Mouse (Mus musculus) heart, postnatal 0 days (tissue): ENCODE results near the gene Wdr61. TPM values are rescaled to one million over a fixed set of nuclear protein-coding genes. Genes with fewer than 3 reads are reported as not detected.

ENCODE experiments used
- ATAC-seq: fragments of 200-750 bp; cut with Nextera tagmentation; 2 replicates; pipeline ENCODE4 v1.8.0; 2017; ENCODE audit warnings: low read depth, moderate number of reproducible peaks, moderate library complexity; ENCODE audit not compliant: insufficient read depth
- DNase-seq: peaks from one replicate; pipeline ENCODE4 v3.0.0-alpha.2; 2016; ENCODE audit warnings: low spot score
- H3K27ac ChIP-seq: fragments of 300-500 bp; sonication (generic); 2 replicates; pipeline ENCODE4 v1.5.1; 2014; ENCODE audit warnings: low read depth, mild to moderate bottlenecking
- H3K27me3 ChIP-seq: fragments of 300-500 bp; sonication (generic); 2 replicates; pipeline ENCODE4 v1.6.1; 2014; ENCODE audit warnings: low read length, mixed read lengths; ENCODE audit not compliant: control insufficient read depth, insufficient read depth
- H3K36me3 ChIP-seq: fragments of 300-500 bp; sonication (generic); replicated peaks from 2 replicates; pipeline ENCODE4 v1.6.1; 2014; ENCODE audit warnings: low read length, mixed read lengths; ENCODE audit not compliant: control insufficient read depth, insufficient read depth
- H3K4me1 ChIP-seq: fragments of 300-500 bp; sonication (generic); 2 replicates; pipeline ENCODE4 v1.6.1; 2014; ENCODE audit warnings: antibody characterized with exemption; ENCODE audit not compliant: control insufficient read depth, insufficient read depth
- H3K4me2 ChIP-seq: fragments of 300-500 bp; sonication (generic); 2 replicates; pipeline ENCODE4 v1.6.1; 2014; ENCODE audit warnings: low read depth, mild to moderate bottlenecking, low read length, moderate library complexity
- H3K4me3 ChIP-seq: fragments of 300-500 bp; sonication (generic); 2 replicates; pipeline ENCODE4 v1.5.1; 2014; ENCODE audit warnings: low read depth, low read length
- H3K9ac ChIP-seq: fragments of 300-500 bp; sonication (generic); replicated peaks from 2 replicates; pipeline ENCODE4 v1.6.1; 2014; ENCODE audit warnings: low read depth, low read length, mixed read lengths
- H3K9me3 ChIP-seq: fragments of 300-500 bp; sonication (generic); replicated peaks from 2 replicates; pipeline ENCODE4 v1.6.1; 2016; ENCODE audit warnings: low read length; ENCODE audit not compliant: control insufficient read depth
- CTCF ChIP-seq: IDR thresholded peaks from 2 replicates; pipeline ENCODE4 v1.5.1; 2016; ENCODE audit warnings: antibody characterized with exemption, control low read depth, low read depth
- EP300 ChIP-seq: IDR thresholded peaks from 2 replicates; pipeline ENCODE4 v1.6.1; 2016; ENCODE audit warnings: antibody characterized with exemption, low read depth
- WGBS: fragments of 180-500 bp; shearing (Covaris S2); extraction: QIAGEN DNeasy Blood & Tissue Kit; methylation state at CpG from one replicate; pipeline ENCODE4 v1.1.7; 2014; 5-methylcytosine and 5-hydroxymethylcytosine counted together
- microRNA-seq: library from miRNA; unstranded; fragments of <30 nt; microRNA quantifications from one replicate; pipeline ENCODE4, GENCODE M21; 2016
- polyA plus RNA-seq: library from polyadenylated mRNA; unstranded; fragments of >200 nt; fragmentation: Nextera tagmentation; extraction: Ambion mirVana; gene quantifications from 2 replicates; pipeline ENCODE4 v1.2.1, GENCODE M21; 2015
- total RNA-seq: library from RNA; depleted of rRNA; stranded (reverse); fragments of >200 nt; gene quantifications from 2 replicates; pipeline ENCODE4 v1.2.3, GENCODE M21; 2014; ENCODE audit warnings: low replicate concordance; rRNA removed

The Wdr61 gene
- total and polyA plus RNA-seq, 2 experiments from 2014 or later, result 65.5 to 92.2 TPM

GRCm38 (mm10) chr9:54673887-54674286 is 60.4 kb downstream of the Wdr61 start:
- H3K27me3 ChIP-seq, result no peaks in the 10 kb centered on the region
- no peak overlapping the region for H3K9ac ChIP-seq
- DNase-seq (no peak), ATAC-seq (no peak)
- no peaks in the 10 kb centered on the region for H3K36me3 ChIP-seq
- H3K4me2 ChIP-seq, result no peak overlapping the region
- no peaks in the 10 kb centered on the region for H3K4me1 ChIP-seq
- no peak overlapping the region for H3K4me3 ChIP-seq
- H3K9me3 ChIP-seq, result no peaks in the 10 kb centered on the region
- no peak for TF ChIP-seq CTCF
- no peak for TF ChIP-seq EP300
- WGBS, result 83% methylated on average over 13 of the region's 13 CpGs
- no peak overlapping the region for H3K27ac ChIP-seq

- H3K27me3 ChIP-seq, result no peaks in the 10 kb centered on the region
Observed at GRCm38 (mm10) chr9:54671962-54672361, 62.4 kb downstream of the Wdr61 start.

GRCm38 (mm10) chr9:54668455-54668854 is 65.9 kb downstream of the Wdr61 start:
- no peaks in the 10 kb centered on the region for H3K27me3 ChIP-seq
- ATAC-seq (no peak), DNase-seq (no peak)
- no peaks in the 10 kb centered on the region for H3K9me3 ChIP-seq
- no peak for TF ChIP-seq EP300
- TF ChIP-seq CTCF, result no peak
- no peak overlapping the region for H3K27ac ChIP-seq
- no peaks in the 10 kb centered on the region for H3K4me1 ChIP-seq
- no peak overlapping the region for H3K4me3 ChIP-seq
- H3K4me2 ChIP-seq, result no peak overlapping the region
- no peaks in the 10 kb centered on the region for H3K36me3 ChIP-seq
- H3K9ac ChIP-seq, result no peak overlapping the region
- WGBS, result 55% methylated on average over 4 of the region's 4 CpGs

More at GRCm38 (mm10) chr9:54671962-54672361, 62.4 kb downstream of the Wdr61 start:
- no peaks in the 10 kb centered on the region for H3K9me3 ChIP-seq
- H3K4me2 ChIP-seq, result no peak overlapping the region
- no peak overlapping the region for H3K9ac ChIP-seq
- no peaks in the 10 kb centered on the region for H3K36me3 ChIP-seq
- no peak for ATAC-seq
- WGBS, result 70% methylated on average over 3 of the region's 3 CpGs
- TF ChIP-seq EP300, result no peak
- H3K4me1 ChIP-seq, result no peaks in the 10 kb centered on the region
- H3K27ac ChIP-seq, result no peak overlapping the region
- no peak overlapping the region for H3K4me3 ChIP-seq
- DNase-seq, result no peak

- 88% methylated on average over 3 of the region's 3 CpGs for WGBS
- Histone ChIP-seq H3K27ac (no peak overlapping the region), H3K27me3 (no peaks in the 10 kb centered on the region)
Observed at GRCm38 (mm10) chr9:54666116-54666515, 68.2 kb downstream of the Wdr61 start.

More at GRCm38 (mm10) chr9:54666116-54666515, 68.2 kb downstream of the Wdr61 start:
- Histone ChIP-seq H3K9ac (no peak overlapping the region), H3K36me3 (no peaks in the 10 kb centered on the region), H3K4me1 (no peaks in the 10 kb centered on the region), H3K4me3 (no peak overlapping the region), H3K9me3 (no peaks in the 10 kb centered on the region), H3K4me2 (no peak overlapping the region)
- ATAC-seq, result no peak
- no peak for DNase-seq
- no peak for TF ChIP-seq EP300
- TF ChIP-seq CTCF, result no peak

Small RNA genes within 50 kb of the gene (microRNA-seq; reads per million reads assigned to microRNA genes)
- not detected for gene Mir5710

Other genes with a start within 250 kb of the Wdr61 start
- gene Dmxl2, start 232.9 kb downstream of the Wdr61 start, total RNA-seq, result 12.6 and 26.6 TPM in 2 replicates
- gene Dmxl2, start 232.9 kb downstream of the Wdr61 start, polyA plus RNA-seq, result 4.4 and 4.8 TPM in 2 replicates
- not detected in 2 replicates for gene Sh2d7, start 195.5 kb downstream of the Wdr61 start, total RNA-seq
- not detected in 2 replicates for gene Sh2d7, start 195.5 kb downstream of the Wdr61 start, polyA plus RNA-seq
- 4.5 TPM in 1 of 2 replicates, not detected in the other for gene Cib2, start 174.3 kb downstream of the Wdr61 start, total RNA-seq
- 2.0 and 2.4 TPM in 2 replicates for gene Cib2, start 174.3 kb downstream of the Wdr61 start, polyA plus RNA-seq
- gene Idh3a, start 148.2 kb downstream of the Wdr61 start, total RNA-seq, result 402 and 407 TPM in 2 replicates
- gene Idh3a, start 148.2 kb downstream of the Wdr61 start, polyA plus RNA-seq, result 840 TPM in 2 replicates
- 0.69 TPM in 1 of 2 replicates, not detected in the other for gene Acsbg1, start 72.6 kb downstream of the Wdr61 start, total RNA-seq
- 0.07 and 0.19 TPM in 2 replicates for gene Acsbg1, start 72.6 kb downstream of the Wdr61 start, polyA plus RNA-seq
- 23.3 and 28.2 TPM in 2 replicates for gene Dnaja4, start 35.6 kb downstream of the Wdr61 start, total RNA-seq
- 36.1 and 39.2 TPM in 2 replicates for gene Dnaja4, start 35.6 kb downstream of the Wdr61 start, polyA plus RNA-seq
- gene Crabp1, start 30.2 kb upstream of the Wdr61 start, total RNA-seq, result not detected in 2 replicates
- gene Crabp1, start 30.2 kb upstream of the Wdr61 start, polyA plus RNA-seq, result 0.34 and 0.60 TPM in 2 replicates
- 17.7 and 21.1 TPM in 2 replicates for gene Ireb2, start 129.3 kb upstream of the Wdr61 start, total RNA-seq
- 12.1 and 14.4 TPM in 2 replicates for gene Ireb2, start 129.3 kb upstream of the Wdr61 start, polyA plus RNA-seq
- gene Hykk, start 182.8 kb upstream of the Wdr61 start, total RNA-seq, result 3.3 and 3.6 TPM in 2 replicates
- gene Hykk, start 182.8 kb upstream of the Wdr61 start, polyA plus RNA-seq, result 1.4 and 1.5 TPM in 2 replicates
- 200 and 381 TPM in 2 replicates for gene Psma4, start 216.3 kb upstream of the Wdr61 start, total RNA-seq
- 224 and 230 TPM in 2 replicates for gene Psma4, start 216.3 kb upstream of the Wdr61 start, polyA plus RNA-seq
- gene AY074887, start 216.5 kb upstream of the Wdr61 start, total RNA-seq, result not detected in 2 replicates
- 0.32 and 0.37 TPM in 2 replicates for gene AY074887, start 216.5 kb upstream of the Wdr61 start, polyA plus RNA-seq
- not detected in 2 replicates for gene Chrna5, start 246.4 kb upstream of the Wdr61 start, total RNA-seq
- 0.07 TPM in 1 of 2 replicates, not detected in the other for gene Chrna5, start 246.4 kb upstream of the Wdr61 start, polyA plus RNA-seq